Comparison of ENCODE assay signal across 21 mouse cellular contexts in genomic region chr15:100257305-100257704, GRCm38 (mm10). TPM values are rescaled to one million over a fixed set of nuclear protein-coding genes. Genes with fewer than 3 reads are reported as not detected.
"Had no signal": no experiment of that assay in that cellular context is flagged by ENCODE, and none has a peak within 500 bp of the region (broad histone marks: within the 10 kb centered on the region; RNA-seq: fewer than 3 reads in every experiment).

No protein-coding gene starts in this region.

- H3K9ac ChIP-seq: neural tube, embryonic 15.5 days; stomach, embryonic 15.5 days had no signal

- H3K4me1 ChIP-seq: neural tube, embryonic 15.5 days; stomach, embryonic 15.5 days had no signal

- H3K9me3 ChIP-seq: neural tube, embryonic 15.5 days; stomach, embryonic 15.5 days had no signal

- DNase-seq: retina, postnatal 1 day; right cerebral cortex, adult 18-20 months; right cerebral cortex, postnatal 14 days; right cerebral cortex, postnatal 25 days; right cerebral cortex, postnatal 4 days; spleen, adult 18-20 months; thymus, adult 18-20 months; thymus, adult 2 months; thymus, postnatal 14 days; thymus, postnatal 25 days; thymus, postnatal 36 days; thymus, postnatal 4 days had no signal

- H3K27ac ChIP-seq: neural tube, embryonic 15.5 days; stomach, embryonic 15.5 days; stomach, postnatal 0 days had no signal

- H3K27me3 ChIP-seq: neural tube, embryonic 15.5 days; stomach, embryonic 15.5 days had no signal

- H3K4me3 ChIP-seq: neural tube, embryonic 15.5 days; stomach, embryonic 15.5 days had no signal

RNA-seq across cellular contexts. Expression of gene Tmprss12, which starts 23.3 kb away (rescaled TPM):
- total RNA-seq: neutrophil, adult 5-6 weeks had no signal
- polyA plus RNA-seq: neural tube, embryonic 14.5 days; neural tube, embryonic 15.5 days; small intestine, adult 2 months; spleen, adult 2 months; stomach, postnatal 0 days; thymus, adult 2 months; thymus, postnatal 0 days; urinary bladder, adult 2 months had no signal
